Mouse (Mus musculus) testis, adult 2 months (tissue): ENCODE results near the gene Gm10803.

ENCODE experiments used
- CTCF ChIP-seq: fragments of 200-500 bp; IDR thresholded peaks from 2 replicates; pipeline ENCODE4 v1.5.1; 2012; ENCODE audit warnings: low read depth, mild to moderate bottlenecking, inconsistent platforms, low read length, moderate library complexity; ENCODE audit not compliant: control insufficient read depth, insufficient read depth, insufficient replicate concordance
- POLR2A ChIP-seq: fragments of 200-500 bp; IDR thresholded peaks from 2 replicates; pipeline ENCODE4 v1.6.1; 2012; ENCODE audit warnings: low read depth, mild to moderate bottlenecking, inconsistent platforms, low read length, moderate library complexity; ENCODE audit not compliant: control insufficient read depth

- no peak for TF ChIP-seq CTCF
- no peak for TF ChIP-seq POLR2A
Observed at GRCm38 (mm10) chr2:93572565-93572964, 12.2 kb downstream of the Gm10803 start.
